Mouse (Mus musculus) G1E (cell line): ENCODE data around the gene Gm14403. TPM values are rescaled to one million over a fixed set of nuclear protein-coding genes. Genes with fewer than 3 reads are reported as not detected.
A peak's percentile ranks its signal among the peaks of the same experiment; 100 is the strongest.
"Not testable (repeated sequence)": the region's sequence is repeated elsewhere in the genome, so short reads cannot be mapped to it uniquely, and the experiment has no call there.

Source experiments
- ATAC-seq: 2 replicates; pipeline ENCODE4 v1.8.0; 2016; ENCODE audit warnings: mild to moderate bottlenecking; ENCODE audit not compliant: insufficient number of reproducible peaks, poor library complexity, low FRiP score, severe bottlenecking; ENCODE audit errors: extremely low read depth
- DNase-seq: peaks from one replicate; pipeline ENCODE4 v3.0.0; 2012; ENCODE audit warnings: low spot score
- H3K27me3 ChIP-seq: 2 replicates; pipeline ENCODE4 v1.6.1; 2012; ENCODE audit warnings: mild to moderate bottlenecking, low read length, inconsistent platforms; ENCODE audit not compliant: insufficient read depth
- H3K36me3 ChIP-seq: replicated peaks from 2 replicates; pipeline ENCODE3; 2012; ENCODE audit warnings: mild to moderate bottlenecking, inconsistent platforms
- H3K4me1 ChIP-seq: 2 replicates; pipeline ENCODE4 v1.6.1; 2012; ENCODE audit warnings: low read depth, low read length, inconsistent platforms, mixed read lengths; ENCODE audit not compliant: insufficient read depth
- H3K4me3 ChIP-seq: 2 replicates; pipeline ENCODE4 v1.5.1; 2012; ENCODE audit warnings: low read depth, mild to moderate bottlenecking, inconsistent platforms, low read length, moderate library complexity, mixed read lengths
- H3K9me3 ChIP-seq: replicated peaks from 2 replicates; pipeline ENCODE4 v1.6.1; 2012; ENCODE audit warnings: inconsistent platforms
- polyA plus RNA-seq: library from polyadenylated mRNA; stranded (reverse); fragments of >175 nt; gene quantifications from 2 replicates; pipeline ENCODE4 v1.2.3, GENCODE M21; 2012
- total RNA-seq, 2 experiments: library from RNA; stranded (forward) in 1 of 2; stranded (reverse) in 1 of 2; fragments of 200-1000 nt in 1 of 2; fragments of >200 nt in 1 of 2; fragmentation: Nextera tagmentation in 1 of 2; gene quantifications; 2 replicates each; pipeline ENCODE4 v1.2.3; 2014 to 2017

The Gm14403 gene
- total RNA-seq (2014; fragmentation: Nextera tagmentation) (not detected in 2 replicates), total RNA-seq (2017) (0.60 TPM in 1 of 2 replicates, not detected in the other), polyA plus RNA-seq (not detected in 2 replicates)

GRCm38 (mm10) chr2:177498067-177498466, at the start of gene Gm14403:
Gene Gm14403, plus strand, starts transcription at chr2:177498215.
- ATAC-seq, H3K9me3 ChIP-seq, H3K4me3 ChIP-seq, H3K4me1 ChIP-seq, H3K36me3 ChIP-seq, DNase-seq, H3K27me3 ChIP-seq: not testable (repeated sequence)

GRCm38 (mm10) chr2:177464676-177465075, 33.3 kb upstream of the Gm14403 start, which contains the start of gene Zfp970:
Gene Zfp970, plus strand, starts transcription at chr2:177464733.
- not testable (repeated sequence) for ATAC-seq, H3K9me3 ChIP-seq, DNase-seq, H3K27me3 ChIP-seq, H3K4me1 ChIP-seq, H3K36me3 ChIP-seq
- peak within 1 kb of the TSS; percentile 69 for H3K4me3 ChIP-seq

- not testable (repeated sequence) for H3K36me3 ChIP-seq, DNase-seq, H3K27me3 ChIP-seq, H3K4me1 ChIP-seq, H3K4me3 ChIP-seq, H3K9me3 ChIP-seq, ATAC-seq
These were observed 29.8 kb upstream of the Gm14403 start for GRCm38 (mm10) chr2:177468222-177468621.

- H3K27me3 ChIP-seq, ATAC-seq, H3K36me3 ChIP-seq, H3K9me3 ChIP-seq, H3K4me1 ChIP-seq, DNase-seq, H3K4me3 ChIP-seq: not testable (repeated sequence)
These were observed 25.8 kb upstream of the Gm14403 start for GRCm38 (mm10) chr2:177472261-177472660.

GRCm38 (mm10) chr2:177481971-177482370, 16.0 kb upstream of the Gm14403 start:
- not testable (repeated sequence) for DNase-seq, H3K9me3 ChIP-seq, H3K36me3 ChIP-seq, H3K4me1 ChIP-seq, H3K27me3 ChIP-seq, ATAC-seq, H3K4me3 ChIP-seq

GRCm38 (mm10) chr2:177483238-177483948, 14.6 kb upstream of the Gm14403 start:
- not testable (repeated sequence) for H3K9me3 ChIP-seq, H3K4me3 ChIP-seq, H3K36me3 ChIP-seq, H3K4me1 ChIP-seq, H3K27me3 ChIP-seq, ATAC-seq, DNase-seq

- not testable (repeated sequence) for ATAC-seq, H3K9me3 ChIP-seq, DNase-seq, H3K36me3 ChIP-seq, H3K4me1 ChIP-seq, H3K27me3 ChIP-seq, H3K4me3 ChIP-seq
These were observed 1.2 kb downstream of the Gm14403 start for GRCm38 (mm10) chr2:177499182-177499581.

GRCm38 (mm10) chr2:177505211-177505719, 7.2 kb downstream of the Gm14403 start:
- H3K4me3 ChIP-seq, H3K9me3 ChIP-seq, DNase-seq, H3K4me1 ChIP-seq, ATAC-seq, H3K27me3 ChIP-seq, H3K36me3 ChIP-seq: not testable (repeated sequence)

- not testable (repeated sequence) for H3K9me3 ChIP-seq, H3K36me3 ChIP-seq, DNase-seq, H3K4me3 ChIP-seq, ATAC-seq, H3K27me3 ChIP-seq, H3K4me1 ChIP-seq
These were observed 13.4 kb downstream of the Gm14403 start for GRCm38 (mm10) chr2:177511381-177511780.

GRCm38 (mm10) chr2:177511972-177512371, 14.0 kb downstream of the Gm14403 start:
- H3K36me3 ChIP-seq, DNase-seq, H3K4me3 ChIP-seq, H3K4me1 ChIP-seq, H3K27me3 ChIP-seq, H3K9me3 ChIP-seq, ATAC-seq: not testable (repeated sequence)

GRCm38 (mm10) chr2:177513991-177514479, 16.0 kb downstream of the Gm14403 start:
- H3K36me3 ChIP-seq, H3K9me3 ChIP-seq, ATAC-seq, H3K4me3 ChIP-seq, H3K27me3 ChIP-seq, DNase-seq, H3K4me1 ChIP-seq: not testable (repeated sequence)

GRCm38 (mm10) chr2:177517746-177518145, 19.7 kb downstream of the Gm14403 start:
- not testable (repeated sequence) for H3K27me3 ChIP-seq, H3K9me3 ChIP-seq, H3K4me3 ChIP-seq, DNase-seq, H3K4me1 ChIP-seq, ATAC-seq, H3K36me3 ChIP-seq
